Mouse (Mus musculus) cortical plate, adult 2 months (tissue): Measurements from ENCODE around the gene Tyw3. TPM values are rescaled to one million over a fixed set of nuclear protein-coding genes. Genes with fewer than 3 reads are reported as not detected.

Experiments
- H3K27ac ChIP-seq: fragments of 200-500 bp; 2 replicates; pipeline ENCODE4 v1.5.1; 2012; ENCODE audit warnings: low read length, control low read depth, inconsistent platforms; ENCODE audit not compliant: insufficient read depth
- H3K4me1 ChIP-seq: fragments of 200-500 bp; 2 replicates; pipeline ENCODE4 v1.6.1; 2011; ENCODE audit warnings: low read length; ENCODE audit not compliant: control insufficient read depth, insufficient read depth
- H3K4me3 ChIP-seq: fragments of 200-500 bp; 2 replicates; pipeline ENCODE4 v1.5.1; 2011; ENCODE audit warnings: mild to moderate bottlenecking, low read length, control low read depth; ENCODE audit not compliant: insufficient read depth
- CTCF ChIP-seq: fragments of 200-500 bp; IDR thresholded peaks from 2 replicates; pipeline ENCODE4 v1.5.1; 2011; ENCODE audit warnings: mild to moderate bottlenecking, control low read depth, low read length; ENCODE audit not compliant: insufficient read depth; ENCODE audit errors: extremely low read depth
- POLR2A ChIP-seq: fragments of 200-500 bp; IDR thresholded peaks from 2 replicates; pipeline ENCODE4 v1.6.1; 2011; ENCODE audit warnings: mild to moderate bottlenecking, low read length, control low read depth; ENCODE audit not compliant: insufficient read depth; ENCODE audit errors: extremely low read depth
- polyA plus RNA-seq: library from polyadenylated mRNA; depleted of rRNA; stranded (reverse); fragments of >200 nt; gene quantifications from 2 replicates; pipeline ENCODE4 v1.2.3, GENCODE M21; 2012

The Tyw3 gene
- polyA plus RNA-seq, 1 experiment, result 17.7 TPM

GRCm38 (mm10) chr3:154597561-154597960, 657 bp upstream of the Tyw3 start:
- H3K4me3 ChIP-seq, result peak overlapping the region; percentile 77
- no peak overlapping the region for H3K27ac ChIP-seq
- TF ChIP-seq CTCF (no peak), POLR2A (no peak)

DNA sequence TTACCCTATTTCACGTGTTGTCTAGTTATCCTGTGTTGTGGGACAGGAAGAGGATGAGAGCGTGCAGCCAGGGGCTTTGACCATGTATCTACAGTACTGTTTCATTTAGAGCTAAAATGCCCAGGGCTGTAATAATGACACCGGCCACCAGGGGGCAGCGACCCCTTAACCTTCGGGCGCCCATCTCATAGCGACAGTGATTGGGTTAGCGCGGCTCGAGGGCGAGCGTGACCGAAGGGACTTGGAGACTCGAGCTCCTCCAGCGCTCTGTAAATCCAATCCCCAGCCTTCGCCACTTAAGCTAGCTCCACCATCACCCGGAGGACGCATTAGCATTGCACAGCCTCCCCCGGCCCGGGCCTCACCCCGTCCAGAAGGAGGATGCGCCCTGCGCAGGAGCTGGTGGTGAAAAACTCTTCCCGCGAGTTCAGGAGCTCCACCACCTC, 393 bp downstream of the Tyw3 start, which contains the start of gene Cryz:
TSS of gene Cryz (plus strand) at position 224 of the 446 bp plus-strand sequence.
- peak within 1 kb of the TSS; percentile 67 for H3K27ac ChIP-seq
- H3K4me3 ChIP-seq, result peak within 1 kb of the TSS; percentile 77
- TF ChIP-seq POLR2A (peak; percentile 68; the same call in 1 of the 2 replicates), CTCF (peak; percentile 64)
- H3K4me1 ChIP-seq, result peaks cover 4% of the 10 kb centered on the region

More at GRCm38 (mm10) chr3:154597561-154597960, 657 bp upstream of the Tyw3 start:
- peaks cover 4% of the 10 kb centered on the region for H3K4me1 ChIP-seq

DNA sequence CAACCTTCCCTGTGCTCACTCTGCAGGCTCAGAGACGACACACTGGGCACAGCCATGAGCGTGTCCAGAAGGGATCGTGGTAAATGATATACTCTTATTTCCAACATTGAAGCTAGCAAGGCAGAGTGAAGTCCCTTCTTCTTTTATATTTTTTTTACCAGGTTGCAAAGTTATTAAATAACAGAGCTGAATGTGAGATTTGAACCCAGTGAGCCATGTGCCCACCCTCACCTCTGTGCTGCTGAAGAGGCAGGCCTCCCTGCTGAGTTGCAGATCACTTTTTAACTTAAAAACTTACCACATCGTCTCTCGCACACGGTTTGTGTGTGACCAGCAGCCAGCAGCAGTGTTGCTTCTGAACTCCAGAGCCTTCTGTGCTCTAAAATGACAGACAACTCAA, 2.7 kb downstream of the Tyw3 start:
- H3K27ac ChIP-seq, result no peak overlapping the region
- no peak overlapping the region for H3K4me3 ChIP-seq
- TF ChIP-seq POLR2A (no peak), CTCF (no peak)
- peaks cover 4% of the 10 kb centered on the region for H3K4me1 ChIP-seq

DNA sequence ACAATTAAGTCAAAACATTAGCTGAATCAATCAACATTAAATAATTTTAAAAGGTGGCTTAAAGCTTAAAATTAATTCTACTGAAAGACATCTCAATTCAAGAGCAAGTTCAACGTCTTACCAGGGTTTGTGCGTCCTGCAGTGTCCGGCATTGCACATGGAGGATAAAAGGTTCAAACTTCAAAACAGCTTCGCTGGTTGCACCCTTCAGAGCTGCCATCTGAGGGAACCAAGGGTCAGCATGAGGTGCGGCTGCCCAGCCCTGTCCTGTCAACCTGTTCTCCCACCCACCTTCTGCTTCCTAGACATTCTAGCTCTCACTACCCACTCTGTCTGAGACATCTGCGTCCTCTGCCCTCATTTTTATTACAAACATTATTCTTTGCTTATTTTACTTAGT, 3.3 kb downstream of the Tyw3 start:
- Histone ChIP-seq H3K4me3 (no peak overlapping the region), H3K27ac (no peak overlapping the region), H3K4me1 (peaks cover 4% of the 10 kb centered on the region)
- TF ChIP-seq CTCF (no peak), POLR2A (no peak)

- Histone ChIP-seq H3K4me3 (no peak overlapping the region), H3K4me1 (peaks cover 2% of the 10 kb centered on the region; the same call in 1 of the 2 replicates), H3K27ac (no peak overlapping the region)
- no peak for TF ChIP-seq CTCF
- TF ChIP-seq POLR2A, result no peak
These were observed 5.3 kb downstream of the Tyw3 start for GRCm38 (mm10) chr3:154591621-154592020.

GRCm38 (mm10) chr3:154590971-154591370, 5.9 kb downstream of the Tyw3 start:
- TF ChIP-seq POLR2A (no peak), CTCF (no peak)
- Histone ChIP-seq H3K4me3 (no peak overlapping the region), H3K4me1 (no peaks in the 10 kb centered on the region), H3K27ac (no peak overlapping the region)

DNA sequence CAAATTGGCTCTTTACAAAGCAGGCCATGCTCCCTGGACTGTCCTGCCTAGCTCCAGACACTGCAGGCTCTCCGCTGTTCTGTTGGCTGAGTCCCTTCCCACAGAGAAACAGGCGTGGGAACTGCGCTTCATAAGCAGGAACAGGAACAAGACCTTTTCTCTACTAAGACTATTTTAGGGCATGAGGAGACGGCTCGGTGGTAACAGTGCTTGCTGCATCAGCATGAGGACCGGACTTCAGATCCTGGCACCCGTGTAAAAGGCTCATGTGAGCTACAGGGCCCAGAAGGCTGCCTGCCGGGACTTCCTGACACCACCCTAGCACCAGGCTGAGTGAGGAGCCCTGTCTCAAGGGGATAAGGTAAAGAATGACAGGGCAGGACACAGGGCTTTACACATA, 12.6 kb downstream of the Tyw3 start:
- TF ChIP-seq CTCF (no peak), POLR2A (no peak)
- no peaks in the 10 kb centered on the region for H3K4me1 ChIP-seq
- H3K4me3 ChIP-seq, result no peak overlapping the region
- no peak overlapping the region for H3K27ac ChIP-seq

- no peak for TF ChIP-seq POLR2A
- TF ChIP-seq CTCF, result no peak
- Histone ChIP-seq H3K4me3 (no peak overlapping the region), H3K27ac (no peak overlapping the region), H3K4me1 (no peaks in the 10 kb centered on the region)
These were observed 19.0 kb downstream of the Tyw3 start for GRCm38 (mm10) chr3:154577895-154578294.

DNA sequence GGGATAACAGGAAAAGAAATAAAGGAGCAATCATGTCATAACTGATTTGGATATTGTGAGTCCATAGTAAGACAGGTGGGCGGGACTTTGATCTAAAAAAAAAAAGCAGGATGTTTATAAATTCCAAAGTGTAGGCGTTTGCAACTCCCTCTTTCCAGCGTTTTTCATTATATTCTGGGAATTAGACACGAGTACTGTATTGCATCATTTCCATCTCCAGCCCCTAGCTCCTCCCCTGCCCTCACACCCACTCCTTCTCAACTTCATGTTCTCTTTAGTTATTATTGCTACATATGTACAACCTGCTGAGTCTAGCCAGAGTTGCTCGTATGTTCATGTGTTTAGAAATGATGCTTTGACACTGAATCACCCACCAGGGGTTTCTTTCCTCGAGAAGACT, 23.2 kb downstream of the Tyw3 start:
- Histone ChIP-seq H3K4me1 (no peaks in the 10 kb centered on the region), H3K27ac (no peak overlapping the region)
- TF ChIP-seq CTCF, result no peak
- TF ChIP-seq POLR2A, result no peak

DNA sequence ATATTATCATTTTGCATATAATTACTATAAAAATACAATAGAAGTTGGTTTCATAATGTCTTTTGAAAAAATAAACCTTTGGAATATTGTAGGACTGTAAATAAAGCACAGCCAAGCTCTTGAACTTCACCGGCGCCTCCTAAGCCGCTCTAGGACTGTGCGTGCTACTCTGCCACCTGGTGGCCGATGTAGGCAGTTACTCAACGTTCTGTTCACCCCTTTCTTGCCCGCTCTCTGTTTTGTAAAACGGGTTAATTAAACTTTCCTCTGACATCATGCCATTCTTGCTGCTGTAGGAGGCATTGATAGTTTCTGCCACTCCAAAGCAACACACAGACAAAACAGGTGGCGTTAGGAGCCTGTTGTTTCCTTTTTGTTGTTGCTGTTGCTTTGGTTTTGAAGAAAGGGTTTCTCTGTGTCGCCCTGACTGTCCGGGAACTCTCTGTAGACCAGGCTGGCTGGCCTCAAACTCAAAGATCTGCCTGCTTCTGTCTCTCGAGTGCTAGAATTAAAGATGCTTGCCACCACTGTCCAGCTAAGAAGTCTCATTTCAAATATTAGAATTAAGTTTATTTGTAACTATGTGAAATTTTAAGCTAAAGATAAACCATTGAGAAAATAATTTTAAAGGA, 24.4 kb downstream of the Tyw3 start:
- TF ChIP-seq POLR2A (no peak), CTCF (peak; percentile 90)
- Histone ChIP-seq H3K4me3 (no peak overlapping the region), H3K27ac (no peak overlapping the region), H3K4me1 (no peaks in the 10 kb centered on the region)

More for the DNA sequence above, 23.2 kb downstream of the Tyw3 start:
- H3K4me3 ChIP-seq, result no peak overlapping the region

- H3K4me1 ChIP-seq, result no peaks in the 10 kb centered on the region
- TF ChIP-seq POLR2A (no peak), CTCF (no peak)
- no peak overlapping the region; the same call in 1 of the 2 replicates for H3K27ac ChIP-seq
- H3K4me3 ChIP-seq, result no peak overlapping the region
These were observed 26.1 kb downstream of the Tyw3 start for GRCm38 (mm10) chr3:154570786-154571185.
